Mouse (Mus musculus): ENCODE measurements around the gene Gm8271.
"Not testable (repeated sequence)": the region's sequence is repeated elsewhere in the genome, so short reads cannot be mapped to it uniquely, and the experiment has no call there.

The Gm8271 gene

GRCm38 (mm10) chr14:5185493-5185892, at the start of gene Gm8271:
TSS of gene Gm8271 (plus strand) at chr14:5185793.
- not testable (repeated sequence) for DNase-seq (ENCODE audit: low read depth, low spot score)

DNA sequence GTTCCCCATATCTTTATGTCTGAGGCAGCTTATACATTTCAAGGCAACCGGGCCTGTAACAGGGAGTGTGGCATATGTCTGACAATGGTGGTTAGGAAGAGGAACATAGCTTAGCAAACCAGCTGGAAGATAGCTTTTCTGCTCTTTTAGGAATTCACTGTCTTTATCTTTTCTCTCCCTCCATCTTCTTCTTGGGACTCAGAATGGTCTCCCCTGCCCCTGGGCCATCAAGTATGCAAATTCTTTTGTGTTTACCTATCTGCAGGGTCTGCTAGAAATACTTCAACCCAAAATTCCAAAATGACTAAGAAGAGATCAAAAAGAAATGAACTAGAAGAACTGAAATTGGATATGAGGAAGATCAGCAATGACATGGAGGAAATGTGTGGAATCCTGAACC, 21.4 kb upstream of the Gm8271 start, which contains the start of gene Gm3317:
TSS of gene Gm3317 (plus strand) at position 301 of the 400 bp plus-strand sequence.
- not testable (repeated sequence) for DNase-seq (ENCODE audit: low read depth, low spot score)

Data from ES-CJ7 (cell line).